Mouse (Mus musculus): ENCODE results near the gene Gm49358. TPM values are rescaled to one million over a fixed set of nuclear protein-coding genes. Genes with fewer than 3 reads are reported as not detected.

Gm49358 gene
- polyA plus RNA-seq, 1 experiment, result 2.1 TPM

GRCm38 (mm10) chr10:86807362-86807761 is 43.6 kb downstream of the Gm49358 start:
- no peak for TF ChIP-seq POLR2A (IDR thresholded peaks at IDR 0.05; ENCODE audit: low read depth, low read length)
- no peaks in the 10 kb centered on the region for H3K4me1 ChIP-seq (ENCODE audit: control insufficient read depth, insufficient read depth, low read length)
- H3K4me3 ChIP-seq (ENCODE audit: insufficient read depth, low read length), result no peak overlapping the region
- H3K27ac ChIP-seq (ENCODE audit: insufficient read depth, low read length), result no peak overlapping the region

- TF ChIP-seq POLR2A (IDR thresholded peaks at IDR 0.05; ENCODE audit: low read depth, low read length) (no peak), CTCF (IDR thresholded peaks at IDR 0.05; ENCODE audit: borderline replicate concordance, insufficient read depth, low read length) (no peak)
- no peak overlapping the region for H3K27ac ChIP-seq (ENCODE audit: insufficient read depth, low read length)
- no peak overlapping the region for H3K4me3 ChIP-seq (ENCODE audit: insufficient read depth, low read length)
- no peaks in the 10 kb centered on the region for H3K4me1 ChIP-seq (ENCODE audit: control insufficient read depth, insufficient read depth, low read length)
Observed at GRCm38 (mm10) chr10:86808013-86808758, 44.4 kb downstream of the Gm49358 start.

- H3K4me3 ChIP-seq (ENCODE audit: insufficient read depth, low read length), result no peak overlapping the region
- no peak for TF ChIP-seq POLR2A (IDR thresholded peaks at IDR 0.05; ENCODE audit: low read depth, low read length)
- TF ChIP-seq CTCF (IDR thresholded peaks at IDR 0.05; ENCODE audit: borderline replicate concordance, insufficient read depth, low read length), result no peak
- H3K4me1 ChIP-seq (ENCODE audit: control insufficient read depth, insufficient read depth, low read length), result no peaks in the 10 kb centered on the region
- no peak overlapping the region for H3K27ac ChIP-seq (ENCODE audit: insufficient read depth, low read length)
Observed at GRCm38 (mm10) chr10:86810000-86810399, 46.2 kb downstream of the Gm49358 start.

DNA sequence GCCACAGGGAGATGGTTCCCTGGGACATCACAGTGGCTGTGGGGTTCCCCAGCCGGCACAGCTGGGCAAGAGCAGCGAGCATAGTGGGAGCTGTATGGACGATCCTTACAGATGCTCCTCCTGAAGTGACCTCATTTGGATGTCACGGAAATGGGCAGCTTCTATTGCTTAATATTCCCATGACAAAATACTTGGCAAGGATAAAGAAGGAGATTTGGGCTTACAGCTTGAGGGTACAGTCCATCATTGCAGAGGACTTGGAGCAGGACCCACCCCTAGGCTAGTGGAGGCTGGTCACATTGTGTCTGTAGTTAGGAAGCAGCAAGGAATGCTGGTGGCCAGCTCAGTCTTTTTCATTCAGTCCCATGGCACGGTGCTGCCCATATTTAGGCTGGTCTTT is 46.8 kb downstream of the Gm49358 start:
- TF ChIP-seq CTCF (IDR thresholded peaks at IDR 0.05; ENCODE audit: borderline replicate concordance, insufficient read depth, low read length) (no peak), POLR2A (IDR thresholded peaks at IDR 0.05; ENCODE audit: low read depth, low read length) (no peak)
- Histone ChIP-seq H3K4me1 (ENCODE audit: control insufficient read depth, insufficient read depth, low read length) (no peaks in the 10 kb centered on the region), H3K4me3 (ENCODE audit: insufficient read depth, low read length) (no peak overlapping the region), H3K27ac (ENCODE audit: insufficient read depth, low read length) (no peak overlapping the region)

DNA sequence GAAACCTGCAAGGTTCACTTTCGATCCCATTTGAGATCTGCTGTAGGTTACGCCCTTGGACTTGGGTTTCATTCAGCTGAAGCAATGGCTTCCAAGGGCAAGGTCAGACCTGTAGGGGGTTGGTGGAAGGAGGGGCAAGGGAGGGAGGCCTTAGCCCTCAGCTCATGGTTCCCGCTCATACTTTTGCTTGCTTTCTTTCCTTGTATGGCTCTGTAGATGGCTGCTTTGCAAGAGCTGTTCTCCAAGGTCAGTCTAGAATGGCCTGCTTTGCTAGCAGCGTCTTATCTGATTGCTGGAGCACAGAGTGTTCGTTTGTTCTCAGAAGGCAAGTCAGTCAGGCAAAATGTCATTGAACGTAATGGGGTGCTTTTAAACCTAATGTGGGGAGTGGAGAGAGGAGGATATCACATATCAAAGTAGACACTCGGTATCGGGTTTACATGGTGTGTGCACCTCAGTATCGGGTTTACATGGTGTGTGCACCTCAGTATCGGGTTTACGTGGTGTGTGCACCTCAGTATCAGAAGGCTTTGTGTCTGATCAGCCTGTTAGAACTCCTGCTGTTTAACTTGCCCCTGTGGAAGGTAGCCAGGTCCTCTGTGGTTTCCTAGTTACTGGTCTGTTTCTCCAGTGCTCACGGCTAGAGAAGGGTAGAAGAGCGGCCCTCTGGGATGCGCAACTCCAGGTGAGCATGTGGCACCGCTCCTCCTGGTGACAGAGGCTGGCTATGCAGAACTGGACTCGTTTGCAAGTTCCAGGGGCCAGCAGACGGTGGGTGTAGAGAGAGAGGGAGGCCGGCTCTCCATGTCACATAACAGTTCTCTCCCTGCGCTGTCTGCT is 50.7 kb downstream of the Gm49358 start:
- TF ChIP-seq POLR2A (IDR thresholded peaks at IDR 0.05; ENCODE audit: low read depth, low read length), result no peak
- TF ChIP-seq CTCF (IDR thresholded peaks at IDR 0.05; ENCODE audit: borderline replicate concordance, insufficient read depth, low read length), result no peak
- H3K4me1 ChIP-seq (ENCODE audit: control insufficient read depth, insufficient read depth, low read length), result no peaks in the 10 kb centered on the region
- H3K27ac ChIP-seq (ENCODE audit: insufficient read depth, low read length), result no peak overlapping the region
- H3K4me3 ChIP-seq (ENCODE audit: insufficient read depth, low read length), result no peak overlapping the region

DNA sequence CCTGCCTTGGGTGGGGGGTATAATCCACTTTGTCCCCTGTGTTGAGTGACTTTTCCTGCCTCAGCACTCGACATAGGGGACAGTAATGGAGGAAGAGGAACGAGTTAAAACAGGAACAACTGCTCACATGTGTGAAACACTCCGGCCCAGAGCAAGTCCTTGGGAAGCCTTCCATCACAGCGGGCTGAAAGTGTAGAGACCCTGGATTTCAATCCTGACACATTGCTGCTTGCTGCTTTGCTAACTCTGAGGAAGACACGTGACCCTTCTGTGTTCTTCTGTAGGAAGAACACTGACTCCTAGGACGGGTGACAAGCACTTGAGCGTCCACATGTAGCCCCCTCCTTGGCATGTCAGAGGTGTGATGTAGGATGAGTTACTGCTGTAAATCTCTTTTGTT is 51.4 kb downstream of the Gm49358 start:
- Histone ChIP-seq H3K4me3 (ENCODE audit: insufficient read depth, low read length) (no peak overlapping the region), H3K27ac (ENCODE audit: insufficient read depth, low read length) (no peak overlapping the region), H3K4me1 (ENCODE audit: control insufficient read depth, insufficient read depth, low read length) (no peaks in the 10 kb centered on the region)
- no peak for TF ChIP-seq CTCF (IDR thresholded peaks at IDR 0.05; ENCODE audit: borderline replicate concordance, insufficient read depth, low read length)
- no peak for TF ChIP-seq POLR2A (IDR thresholded peaks at IDR 0.05; ENCODE audit: low read depth, low read length)

DNA sequence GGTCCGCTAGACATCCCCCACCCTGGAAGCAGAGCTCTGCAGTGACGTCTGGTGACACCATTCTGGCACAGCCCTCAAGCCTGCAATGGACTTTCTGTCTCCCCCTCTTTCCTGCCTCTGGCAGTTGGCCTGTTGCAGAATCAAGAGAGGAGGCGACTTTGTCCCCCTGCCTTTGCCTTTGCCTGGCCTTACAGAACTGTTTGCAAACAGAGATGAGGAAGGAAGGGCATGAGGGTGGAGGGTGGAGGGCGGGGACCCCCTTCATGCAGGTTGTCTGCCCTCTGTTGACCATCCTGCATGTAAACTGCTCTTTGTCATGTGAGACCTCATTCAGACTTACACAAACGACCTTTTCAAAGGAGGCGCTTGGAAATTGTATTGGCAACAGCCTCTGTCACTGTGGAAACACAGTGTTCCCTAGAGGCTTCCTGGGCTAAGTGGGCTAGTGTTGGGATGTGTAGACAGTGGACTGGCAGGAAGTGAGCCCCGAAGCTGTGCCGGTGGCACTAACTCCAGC is 55.9 kb downstream of the Gm49358 start:
- TF ChIP-seq CTCF (IDR thresholded peaks at IDR 0.05; ENCODE audit: borderline replicate concordance, insufficient read depth, low read length), result no peak
- no peak for TF ChIP-seq POLR2A (IDR thresholded peaks at IDR 0.05; ENCODE audit: low read depth, low read length)
- Histone ChIP-seq H3K27ac (ENCODE audit: insufficient read depth, low read length) (no peak overlapping the region), H3K4me3 (ENCODE audit: insufficient read depth, low read length) (no peak overlapping the region), H3K4me1 (ENCODE audit: control insufficient read depth, insufficient read depth, low read length) (no peaks in the 10 kb centered on the region)

DNA sequence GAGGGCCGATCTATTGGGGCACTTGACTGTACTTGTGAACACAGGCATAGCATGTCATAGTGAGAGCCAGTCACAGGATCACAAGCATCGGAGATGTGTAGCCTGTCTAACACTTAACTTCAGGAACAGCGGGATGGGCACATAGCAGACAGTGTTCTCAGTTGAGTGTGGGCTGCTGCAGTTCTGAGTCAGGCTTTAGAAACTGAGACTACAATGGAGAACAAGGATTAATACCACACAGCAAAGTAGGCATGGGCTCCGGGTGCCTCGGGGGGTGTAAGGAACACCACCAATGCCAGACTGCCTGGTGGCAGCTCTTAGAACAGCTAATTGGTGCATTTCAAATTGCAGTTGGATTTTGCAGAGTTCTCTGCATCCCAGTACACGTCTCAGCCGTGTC is 57.2 kb downstream of the Gm49358 start:
- TF ChIP-seq POLR2A (IDR thresholded peaks at IDR 0.05; ENCODE audit: low read depth, low read length) (no peak), CTCF (IDR thresholded peaks at IDR 0.05; ENCODE audit: borderline replicate concordance, insufficient read depth, low read length) (no peak)
- H3K27ac ChIP-seq (ENCODE audit: insufficient read depth, low read length), result no peak overlapping the region
- no peaks in the 10 kb centered on the region for H3K4me1 ChIP-seq (ENCODE audit: control insufficient read depth, insufficient read depth, low read length)

DNA sequence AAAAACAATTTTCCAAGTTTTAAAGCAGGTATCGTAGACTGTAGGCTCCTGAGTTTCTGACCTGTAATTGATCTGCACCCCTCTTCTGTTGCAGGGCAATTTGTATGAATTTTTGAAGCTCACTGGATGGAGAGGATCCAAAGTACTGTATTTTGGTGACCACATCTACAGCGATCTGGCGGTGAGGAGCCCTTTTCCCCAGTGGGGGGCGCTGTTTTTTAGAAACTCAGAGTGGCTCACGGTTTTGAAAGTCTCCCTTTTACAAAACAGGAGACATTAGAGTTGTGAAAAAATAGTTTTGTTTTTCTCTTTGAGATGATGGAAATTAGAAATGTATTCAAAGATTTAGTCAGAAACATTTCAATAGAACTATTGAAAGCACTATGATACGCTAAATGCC is 60.3 kb downstream of the Gm49358 start:
- H3K27ac ChIP-seq (ENCODE audit: insufficient read depth, low read length), result no peak overlapping the region
- TF ChIP-seq CTCF (IDR thresholded peaks at IDR 0.05; ENCODE audit: borderline replicate concordance, insufficient read depth, low read length), result no peak
- no peak for TF ChIP-seq POLR2A (IDR thresholded peaks at IDR 0.05; ENCODE audit: low read depth, low read length)
- no peaks in the 10 kb centered on the region for H3K4me1 ChIP-seq (ENCODE audit: control insufficient read depth, insufficient read depth, low read length)
- H3K4me3 ChIP-seq (ENCODE audit: insufficient read depth, low read length), result no peak overlapping the region

More for the DNA sequence above, 57.2 kb downstream of the Gm49358 start:
- no peak overlapping the region for H3K4me3 ChIP-seq (ENCODE audit: insufficient read depth, low read length)

- TF ChIP-seq POLR2A (IDR thresholded peaks at IDR 0.05; ENCODE audit: low read depth, low read length) (no peak), CTCF (IDR thresholded peaks at IDR 0.05; ENCODE audit: borderline replicate concordance, insufficient read depth, low read length) (no peak)
- no peaks in the 10 kb centered on the region for H3K4me1 ChIP-seq (ENCODE audit: control insufficient read depth, insufficient read depth, low read length)
- no peak overlapping the region for H3K27ac ChIP-seq (ENCODE audit: insufficient read depth, low read length)
- H3K4me3 ChIP-seq (ENCODE audit: insufficient read depth, low read length), result no peak overlapping the region
Observed at GRCm38 (mm10) chr10:86824871-86825270, 61.1 kb downstream of the Gm49358 start.
